Mouse (Mus musculus): Measurements from ENCODE around the gene Zfand3. TPM values are rescaled to one million over a fixed set of nuclear protein-coding genes. Genes with fewer than 3 reads are reported as not detected.
A peak's percentile ranks its signal among the peaks of the same experiment; 100 is the strongest.

Gene Zfand3
- polyA plus RNA-seq, 1 experiment from 2014 or later = 51.0 TPM

- no peak overlapping the region for H3K9ac ChIP-seq
- no peak overlapping the region for H3K27ac ChIP-seq
- no peaks in the 10 kb centered on the region for H3K9me3 ChIP-seq
- H3K36me3 ChIP-seq (replicated peaks) = no peaks in the 10 kb centered on the region
- WGBS = 93% methylated on average over 2 of the region's 2 CpGs
- H3K4me3 ChIP-seq = no peak overlapping the region
- ATAC-seq (replicated peaks) = no peak
- peaks cover 2% of the 10 kb centered on the region; the same call in 1 of the 2 replicates for H3K4me1 ChIP-seq
- no peak overlapping the region for H3K4me2 ChIP-seq
- H3K27me3 ChIP-seq (replicated peaks) = no peaks in the 10 kb centered on the region
These were observed 88.7 kb downstream of the Zfand3 start for GRCm38 (mm10) chr17:30093148-30093749.

- Histone ChIP-seq H3K4me1 (peaks cover 20% of the 10 kb centered on the region), H3K9ac (no peak overlapping the region), H3K27ac (no peak overlapping the region), H3K4me3 (no peak overlapping the region), H3K36me3 (replicated peaks) (no peaks in the 10 kb centered on the region), H3K4me2 (no peak overlapping the region), H3K9me3 (no peaks in the 10 kb centered on the region), H3K27me3 (replicated peaks) (no peaks in the 10 kb centered on the region)
- 90% methylated on average over 5 of the region's 5 CpGs for WGBS
- no peak for ATAC-seq (replicated peaks)
These were observed 92.6 kb downstream of the Zfand3 start for GRCm38 (mm10) chr17:30097156-30097555.

- no peak overlapping the region for H3K4me3 ChIP-seq
- H3K27me3 ChIP-seq (replicated peaks) = no peaks in the 10 kb centered on the region
- no peak overlapping the region for H3K27ac ChIP-seq
- no peaks in the 10 kb centered on the region for H3K9me3 ChIP-seq
- H3K36me3 ChIP-seq (replicated peaks) = no peaks in the 10 kb centered on the region
- no peak overlapping the region for H3K4me2 ChIP-seq
- ATAC-seq (replicated peaks) = no peak
- H3K9ac ChIP-seq = no peak overlapping the region
- peaks cover 23% of the 10 kb centered on the region for H3K4me1 ChIP-seq
- WGBS = 64% methylated on average over 4 of the region's 4 CpGs
These were observed 93.1 kb downstream of the Zfand3 start for GRCm38 (mm10) chr17:30097677-30098076.

GRCm38 (mm10) chr17:30099670-30100069 lies 95.1 kb downstream of the Zfand3 start:
- Histone ChIP-seq H3K4me1 (peaks cover 23% of the 10 kb centered on the region), H3K36me3 (replicated peaks) (no peaks in the 10 kb centered on the region), H3K4me2 (no peak overlapping the region), H3K4me3 (no peak overlapping the region), H3K27me3 (replicated peaks) (no peaks in the 10 kb centered on the region), H3K27ac (no peak overlapping the region), H3K9me3 (no peaks in the 10 kb centered on the region), H3K9ac (no peak overlapping the region)
- ATAC-seq (replicated peaks) = no peak
- 75% methylated on average over 2 of the region's 2 CpGs for WGBS

- no peak for ATAC-seq (replicated peaks)
- H3K4me2 ChIP-seq = no peak overlapping the region
- no peak overlapping the region for H3K4me3 ChIP-seq
- no peaks in the 10 kb centered on the region for H3K9me3 ChIP-seq
- H3K36me3 ChIP-seq (replicated peaks) = no peaks in the 10 kb centered on the region
- H3K27me3 ChIP-seq (replicated peaks) = no peaks in the 10 kb centered on the region
- no peak overlapping the region for H3K27ac ChIP-seq
- H3K4me1 ChIP-seq = peaks cover 27% of the 10 kb centered on the region
- no peak overlapping the region for H3K9ac ChIP-seq
These were observed 97.3 kb downstream of the Zfand3 start for GRCm38 (mm10) chr17:30101801-30102200.

- no peaks in the 10 kb centered on the region for H3K27me3 ChIP-seq (replicated peaks)
- WGBS = 97% methylated on average over 5 of the region's 5 CpGs
- no peak overlapping the region for H3K9ac ChIP-seq
- peaks cover 25% of the 10 kb centered on the region for H3K4me1 ChIP-seq
- H3K9me3 ChIP-seq = no peaks in the 10 kb centered on the region
- H3K27ac ChIP-seq = no peak overlapping the region
- no peak for ATAC-seq (replicated peaks)
- no peak overlapping the region for H3K4me2 ChIP-seq
- no peak overlapping the region for H3K4me3 ChIP-seq
- no peaks in the 10 kb centered on the region for H3K36me3 ChIP-seq (replicated peaks)
These were observed 98.5 kb downstream of the Zfand3 start for GRCm38 (mm10) chr17:30103005-30103404.

- Histone ChIP-seq H3K4me2 (no peak overlapping the region), H3K27me3 (replicated peaks) (no peaks in the 10 kb centered on the region), H3K36me3 (replicated peaks) (no peaks in the 10 kb centered on the region), H3K4me3 (no peak overlapping the region), H3K9ac (no peak overlapping the region), H3K4me1 (peaks cover 25% of the 10 kb centered on the region), H3K27ac (no peak overlapping the region), H3K9me3 (no peaks in the 10 kb centered on the region)
- 83% methylated on average over 4 of the region's 4 CpGs for WGBS
- no peak for ATAC-seq (replicated peaks)
These were observed 99.2 kb downstream of the Zfand3 start for GRCm38 (mm10) chr17:30103641-30104165.

GRCm38 (mm10) chr17:30105369-30105768 lies 100.8 kb downstream of the Zfand3 start:
- Histone ChIP-seq H3K4me2 (no peak overlapping the region), H3K36me3 (replicated peaks) (no peaks in the 10 kb centered on the region), H3K27ac (no peak overlapping the region), H3K9me3 (no peaks in the 10 kb centered on the region), H3K4me3 (no peak overlapping the region), H3K27me3 (replicated peaks) (no peaks in the 10 kb centered on the region), H3K9ac (no peak overlapping the region), H3K4me1 (peaks cover 21% of the 10 kb centered on the region)
- 85% methylated on average over 3 of the region's 3 CpGs for WGBS
- ATAC-seq (replicated peaks) = no peak

- no peak for ATAC-seq (replicated peaks)
- no peak overlapping the region for H3K4me2 ChIP-seq
- no peaks in the 10 kb centered on the region for H3K9me3 ChIP-seq
- no peaks in the 10 kb centered on the region for H3K36me3 ChIP-seq (replicated peaks)
- H3K9ac ChIP-seq = no peak overlapping the region
- no peaks in the 10 kb centered on the region for H3K27me3 ChIP-seq (replicated peaks)
- H3K27ac ChIP-seq = no peak overlapping the region
- H3K4me3 ChIP-seq = no peak overlapping the region
- H3K4me1 ChIP-seq = peaks cover 29% of the 10 kb centered on the region
- WGBS = 67% methylated on average over 7 of the region's 7 CpGs
These were observed 106.1 kb downstream of the Zfand3 start for GRCm38 (mm10) chr17:30110678-30111077.

GRCm38 (mm10) chr17:30111556-30111955 lies 107.0 kb downstream of the Zfand3 start:
- no peak overlapping the region for H3K4me2 ChIP-seq
- no peak for ATAC-seq (replicated peaks)
- no peak overlapping the region for H3K4me3 ChIP-seq
- 0 out of 2 replicates have a peak overlapping the region, but pooled peaks have one; percentile 20 for H3K27ac ChIP-seq
- no peak overlapping the region for H3K9ac ChIP-seq
- H3K36me3 ChIP-seq (replicated peaks) = no peaks in the 10 kb centered on the region
- no peaks in the 10 kb centered on the region for H3K27me3 ChIP-seq (replicated peaks)
- H3K4me1 ChIP-seq = peaks cover 24% of the 10 kb centered on the region
- no peaks in the 10 kb centered on the region for H3K9me3 ChIP-seq
- 74% methylated on average over 5 of the region's 5 CpGs for WGBS

- H3K27me3 ChIP-seq (replicated peaks) = no peaks in the 10 kb centered on the region
- no peak overlapping the region for H3K4me2 ChIP-seq
- 82% methylated on average over 4 of the region's 4 CpGs for WGBS
These were observed 107.5 kb downstream of the Zfand3 start for GRCm38 (mm10) chr17:30112080-30112479.

GRCm38 (mm10) chr17:30112555-30113305 lies 108.2 kb downstream of the Zfand3 start:
- no peaks in the 10 kb centered on the region for H3K27me3 ChIP-seq (replicated peaks)
- H3K4me3 ChIP-seq = no peak overlapping the region
- no peaks in the 10 kb centered on the region for H3K9me3 ChIP-seq
- no peak overlapping the region for H3K9ac ChIP-seq
- no peak for ATAC-seq (replicated peaks)
- H3K4me2 ChIP-seq = no peak overlapping the region
- no peak overlapping the region for H3K27ac ChIP-seq
- 81% methylated on average over 7 of the region's 7 CpGs for WGBS
- H3K4me1 ChIP-seq = peaks cover 30% of the 10 kb centered on the region
- H3K36me3 ChIP-seq (replicated peaks) = no peaks in the 10 kb centered on the region

More at GRCm38 (mm10) chr17:30112080-30112479, 107.5 kb downstream of the Zfand3 start:
- H3K4me1 ChIP-seq = peaks cover 27% of the 10 kb centered on the region
- no peaks in the 10 kb centered on the region for H3K9me3 ChIP-seq
- no peak for ATAC-seq (replicated peaks)
- H3K27ac ChIP-seq = no peak overlapping the region
- no peaks in the 10 kb centered on the region for H3K36me3 ChIP-seq (replicated peaks)
- H3K4me3 ChIP-seq = no peak overlapping the region
- H3K9ac ChIP-seq = no peak overlapping the region

GRCm38 (mm10) chr17:30114761-30115160 lies 110.2 kb downstream of the Zfand3 start:
- Histone ChIP-seq H3K9me3 (no peaks in the 10 kb centered on the region), H3K9ac (no peak overlapping the region), H3K4me2 (no peak overlapping the region), H3K27me3 (replicated peaks) (no peaks in the 10 kb centered on the region), H3K4me3 (no peak overlapping the region), H3K4me1 (peaks cover 36% of the 10 kb centered on the region), H3K27ac (no peak overlapping the region), H3K36me3 (replicated peaks) (no peaks in the 10 kb centered on the region)
- ATAC-seq (replicated peaks) = no peak
- WGBS = 84% methylated on average over 3 of the region's 3 CpGs

Measured in midbrain, embryonic 15.5 days (tissue).